Mouse (Mus musculus): ENCODE results near the gene Pnma1.

Gene Pnma1

DNA sequence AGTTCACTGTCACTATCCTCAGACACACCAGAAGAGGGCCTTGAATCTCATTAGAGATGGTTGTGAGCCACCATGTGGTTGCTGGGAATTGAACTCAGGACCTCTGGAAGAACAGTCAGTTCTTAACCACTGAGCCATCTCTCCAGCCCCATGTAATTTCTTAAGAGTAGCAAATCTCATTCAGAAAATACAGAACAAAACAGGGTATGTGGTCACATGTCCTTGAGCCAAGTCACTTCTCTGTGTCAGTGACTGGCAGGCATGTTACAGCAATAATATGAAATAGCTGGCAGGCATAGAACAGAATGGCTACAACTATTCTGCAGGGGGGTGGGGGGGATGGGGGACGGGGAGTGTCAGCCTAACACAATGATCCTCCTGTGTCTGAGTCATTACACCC lies 48.2 kb downstream of the Pnma1 start:
- DNase-seq: no peak

DNA sequence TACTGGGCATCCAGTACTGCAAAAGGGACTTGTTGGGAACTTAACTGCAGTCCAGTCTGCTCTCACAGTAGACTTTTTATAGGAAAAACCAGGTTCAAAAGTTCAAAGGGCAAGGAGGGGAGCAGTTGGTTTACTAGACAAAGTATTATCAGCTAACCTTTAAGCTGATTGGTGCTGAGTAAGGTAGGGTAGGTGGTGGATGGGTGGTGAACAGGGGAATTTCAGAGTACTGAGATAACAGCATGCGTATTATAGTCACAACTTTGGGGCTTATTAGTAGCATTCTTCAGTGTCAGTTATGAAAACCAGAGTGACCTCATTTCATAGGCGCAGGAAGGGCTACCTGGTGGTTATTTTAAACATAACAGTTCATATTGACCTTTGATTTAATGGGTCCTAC lies 48.7 kb downstream of the Pnma1 start:
- DNase-seq: no peak
